Mouse (Mus musculus) forebrain, embryonic 11.5 days (tissue): ENCODE data around the gene Lekr1. TPM values are rescaled to one million over a fixed set of nuclear protein-coding genes. Genes with fewer than 3 reads are reported as not detected.

ENCODE experiments used
- ATAC-seq: fragments of 200-750 bp; cut with Nextera tagmentation; replicated peaks from 2 replicates; pipeline ENCODE4 v1.8.0; 2017; ENCODE audit warnings: moderate TSS enrichment; ENCODE audit not compliant: low FRiP score
- DNase-seq: peaks from one replicate; pipeline ENCODE4 v3.0.0-alpha.2; 2017; ENCODE audit warnings: low spot score
- H3K27ac ChIP-seq: fragments of 300-500 bp; sonication (generic); 2 replicates; pipeline ENCODE4 v1.5.1; 2014; ENCODE audit warnings: low read depth, low read length
- H3K27me3 ChIP-seq: fragments of 300-500 bp; sonication (generic); 2 replicates; pipeline ENCODE4 v1.6.1; 2014; ENCODE audit warnings: mild to moderate bottlenecking, low read length, mixed read lengths; ENCODE audit not compliant: control insufficient read depth, insufficient read depth
- H3K36me3 ChIP-seq: fragments of 300-500 bp; sonication (generic); 2 replicates; pipeline ENCODE4 v1.6.1; 2014; ENCODE audit warnings: mild to moderate bottlenecking, low read length, moderate library complexity, mixed read lengths; ENCODE audit not compliant: control insufficient read depth, insufficient read depth
- H3K4me1 ChIP-seq: fragments of 300-500 bp; sonication (generic); replicated peaks from 2 replicates; pipeline ENCODE4 v1.6.1; 2014; ENCODE audit warnings: low read length, mixed read lengths; ENCODE audit not compliant: control insufficient read depth, insufficient read depth
- H3K4me2 ChIP-seq: fragments of 300-500 bp; sonication (generic); 2 replicates; pipeline ENCODE4 v1.6.1; 2014; ENCODE audit warnings: low read depth, mild to moderate bottlenecking, low read length, moderate library complexity, mixed read lengths; ENCODE audit not compliant: severe bottlenecking
- H3K4me3 ChIP-seq: fragments of 300-500 bp; sonication (generic); 2 replicates; pipeline ENCODE4 v1.5.1; 2014; ENCODE audit warnings: low read depth, low read length
- H3K9ac ChIP-seq: fragments of 300-500 bp; sonication (generic); 2 replicates; pipeline ENCODE4 v1.6.1; 2014; ENCODE audit warnings: low read length
- H3K9me3 ChIP-seq: fragments of 300-500 bp; sonication (generic); 2 replicates; pipeline ENCODE4 v1.6.1; 2016; ENCODE audit warnings: low read length, mixed read lengths; ENCODE audit not compliant: control insufficient read depth
- WGBS: fragments of 180-500 bp; shearing (Covaris S2); extraction: QIAGEN DNeasy Blood & Tissue Kit; methylation state at CpG from one replicate; pipeline ENCODE4 v1.1.7; 2014; 5-methylcytosine and 5-hydroxymethylcytosine counted together
- polyA plus RNA-seq: library from polyadenylated mRNA; unstranded; fragments of >200 nt; fragmentation: Nextera tagmentation; extraction: Ambion mirVana; gene quantifications from 2 replicates; pipeline ENCODE4 v1.2.1, GENCODE M21; 2014

Gene Lekr1
- polyA plus RNA-seq, 1 experiment from 2014 or later: 6.4 TPM

DNA sequence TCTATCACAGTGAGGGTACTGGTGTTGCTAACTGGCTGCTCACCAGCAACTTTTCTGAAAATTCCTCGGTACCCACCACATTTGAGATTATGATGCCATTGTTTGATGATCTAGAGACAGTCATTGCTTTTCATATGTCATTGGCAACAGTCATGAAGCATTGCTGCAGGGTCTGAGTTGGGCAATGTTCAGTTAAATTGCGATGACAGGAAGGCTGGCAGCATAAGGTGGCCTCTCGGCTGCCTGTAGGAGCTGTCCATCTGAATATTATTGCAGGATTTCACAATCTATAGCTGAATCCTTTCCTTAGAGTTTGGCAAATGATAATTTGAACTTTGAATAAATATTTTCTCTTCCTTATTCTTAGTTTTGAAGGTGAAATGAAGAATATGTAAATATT, 48.3 kb downstream of the Lekr1 start:
- Histone ChIP-seq H3K36me3 (no peaks in the 10 kb centered on the region), H3K4me1 (no peaks in the 10 kb centered on the region), H3K4me3 (no peak overlapping the region), H3K9me3 (no peaks in the 10 kb centered on the region), H3K9ac (no peak overlapping the region), H3K4me2 (no peak overlapping the region), H3K27me3 (no peaks in the 10 kb centered on the region), H3K27ac (no peak overlapping the region)
- WGBS: 92% methylated on average over 3 of the region's 3 CpGs
- no peak for DNase-seq
- no peak for ATAC-seq

DNA sequence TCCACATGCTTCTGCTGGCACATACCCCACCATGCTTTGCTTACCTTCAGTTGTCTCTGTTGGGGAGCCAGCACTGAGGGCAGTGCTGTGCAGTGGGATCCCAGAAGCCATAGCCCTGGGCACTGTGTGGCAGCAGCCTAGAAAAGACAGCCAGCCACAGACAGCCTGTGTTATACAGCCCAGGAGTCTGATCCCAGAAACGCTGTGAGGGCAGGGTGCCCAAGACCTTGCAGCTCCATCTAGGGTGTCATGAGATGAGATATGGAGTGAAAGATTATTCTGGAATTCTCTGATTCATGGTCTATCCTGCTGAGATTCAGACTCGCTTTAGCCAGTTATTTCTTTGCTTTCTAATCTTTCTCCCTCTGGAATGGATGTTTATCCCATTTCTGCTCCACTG, 51.4 kb downstream of the Lekr1 start:
- no peaks in the 10 kb centered on the region for H3K4me1 ChIP-seq
- DNase-seq: no peak

DNA sequence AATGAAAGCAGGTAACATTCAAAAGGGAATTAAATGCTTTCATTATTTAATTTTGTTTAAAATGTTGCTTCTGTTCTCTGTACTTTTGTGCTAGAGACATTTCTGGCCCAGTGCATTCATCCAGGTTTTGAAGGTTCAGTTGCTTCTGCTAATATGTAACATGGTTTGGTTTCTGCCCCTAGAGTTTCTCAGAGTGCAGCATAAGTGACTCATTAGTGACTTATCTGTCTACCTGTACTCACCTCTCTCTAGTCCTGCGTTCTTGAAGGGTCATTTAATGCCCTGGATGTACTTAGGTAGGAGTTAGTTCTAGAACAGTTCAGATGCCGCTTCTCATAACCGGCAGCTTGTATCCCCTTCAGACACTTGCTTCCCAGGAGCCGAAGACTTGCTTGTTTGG, 56.9 kb downstream of the Lekr1 start:
- DNase-seq (no peak), ATAC-seq (no peak)
- H3K9ac ChIP-seq: no peak overlapping the region
- no peak overlapping the region for H3K4me2 ChIP-seq
- no peaks in the 10 kb centered on the region for H3K4me1 ChIP-seq
- WGBS: 90% methylated on average over 4 of the region's 4 CpGs
- H3K4me3 ChIP-seq: no peak overlapping the region
- no peaks in the 10 kb centered on the region for H3K9me3 ChIP-seq
- H3K27me3 ChIP-seq: no peaks in the 10 kb centered on the region
- H3K36me3 ChIP-seq: no peaks in the 10 kb centered on the region
- no peak overlapping the region for H3K27ac ChIP-seq

More for the DNA sequence above, 51.4 kb downstream of the Lekr1 start:
- no peak for ATAC-seq
- Histone ChIP-seq H3K4me2 (no peak overlapping the region), H3K4me3 (no peak overlapping the region), H3K9me3 (no peaks in the 10 kb centered on the region), H3K27me3 (no peaks in the 10 kb centered on the region), H3K9ac (no peak overlapping the region), H3K36me3 (no peaks in the 10 kb centered on the region), H3K27ac (no peak overlapping the region)
- 82% methylated on average over 2 of the region's 2 CpGs for WGBS

DNA sequence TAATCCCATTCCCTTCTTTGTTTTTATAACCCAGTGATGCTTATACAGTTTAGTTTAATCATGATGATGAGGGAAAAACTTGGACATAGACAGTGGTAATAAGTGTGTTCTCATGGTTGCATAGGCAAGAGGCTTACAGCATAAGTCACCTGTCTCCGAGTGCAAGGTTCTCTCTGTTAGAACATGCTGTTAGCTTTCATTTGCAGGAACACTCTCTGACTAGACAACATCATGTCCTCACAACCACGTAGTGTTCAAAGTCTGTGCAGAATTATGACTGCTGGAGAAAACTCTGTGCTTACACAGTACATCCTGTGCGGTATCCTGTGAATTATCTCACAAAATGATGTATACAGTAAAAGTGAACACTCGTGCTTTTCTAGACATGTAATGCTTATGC, 57.6 kb downstream of the Lekr1 start:
- Histone ChIP-seq H3K4me3 (no peak overlapping the region), H3K9me3 (no peaks in the 10 kb centered on the region), H3K27ac (no peak overlapping the region), H3K27me3 (no peaks in the 10 kb centered on the region), H3K9ac (no peak overlapping the region), H3K36me3 (no peaks in the 10 kb centered on the region), H3K4me2 (no peak overlapping the region), H3K4me1 (no peaks in the 10 kb centered on the region)
- DNase-seq (no peak), ATAC-seq (no peak)
- WGBS: 88% methylated on average over 4 of the region's 4 CpGs

DNA sequence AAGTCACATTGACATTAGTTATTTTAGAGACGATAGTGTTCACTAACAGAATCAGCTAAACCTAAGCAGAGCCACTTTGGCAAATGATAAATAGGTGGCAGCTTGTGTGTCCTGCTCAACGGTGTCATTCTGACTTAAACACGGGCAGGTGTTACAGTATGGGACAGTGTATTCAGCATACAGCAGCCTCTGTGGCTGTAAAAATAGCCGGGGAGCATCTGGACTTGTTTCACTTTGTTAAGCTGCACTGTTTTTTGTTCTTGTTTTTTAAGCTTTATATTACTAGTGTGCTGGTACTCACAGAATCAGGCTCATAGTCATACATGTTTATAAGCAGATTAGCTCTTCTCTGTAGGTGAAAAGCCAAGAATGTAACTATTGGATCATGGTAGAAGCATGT, 71.8 kb downstream of the Lekr1 start:
- Histone ChIP-seq H3K4me2 (no peak overlapping the region), H3K4me3 (no peak overlapping the region), H3K9me3 (no peaks in the 10 kb centered on the region), H3K4me1 (no peaks in the 10 kb centered on the region), H3K9ac (no peak overlapping the region), H3K27ac (no peak overlapping the region), H3K27me3 (no peaks in the 10 kb centered on the region), H3K36me3 (no peaks in the 10 kb centered on the region)
- WGBS: 85% methylated on average over 4 of the region's 4 CpGs
- DNase-seq (no peak), ATAC-seq (no peak)

DNA sequence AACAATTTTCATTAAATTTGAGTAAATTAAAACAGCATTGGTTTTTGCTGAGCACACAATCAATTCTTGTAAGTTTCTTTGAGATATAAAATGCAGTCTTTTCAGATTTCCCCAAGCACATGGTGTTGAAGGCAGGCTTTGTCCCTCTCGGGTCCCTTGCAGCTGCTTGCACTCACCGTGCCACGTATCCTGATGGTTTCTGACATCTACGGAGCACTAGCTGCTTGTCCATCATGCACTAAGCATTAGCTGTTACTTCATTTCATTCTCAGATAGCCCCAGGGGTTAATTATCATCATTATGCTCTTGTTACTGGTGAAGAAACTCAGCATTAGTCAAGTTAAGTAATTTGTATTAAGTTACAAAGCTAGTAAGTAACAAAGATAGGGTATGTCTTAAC, 78.9 kb downstream of the Lekr1 start:
- Histone ChIP-seq H3K36me3 (no peaks in the 10 kb centered on the region), H3K4me2 (no peak overlapping the region), H3K27me3 (no peaks in the 10 kb centered on the region), H3K9ac (no peak overlapping the region), H3K27ac (no peak overlapping the region), H3K4me3 (no peak overlapping the region), H3K9me3 (no peaks in the 10 kb centered on the region), H3K4me1 (no peaks in the 10 kb centered on the region)
- WGBS: 42% methylated on average over 4 of the region's 4 CpGs
- no peak for ATAC-seq
- DNase-seq: no peak

DNA sequence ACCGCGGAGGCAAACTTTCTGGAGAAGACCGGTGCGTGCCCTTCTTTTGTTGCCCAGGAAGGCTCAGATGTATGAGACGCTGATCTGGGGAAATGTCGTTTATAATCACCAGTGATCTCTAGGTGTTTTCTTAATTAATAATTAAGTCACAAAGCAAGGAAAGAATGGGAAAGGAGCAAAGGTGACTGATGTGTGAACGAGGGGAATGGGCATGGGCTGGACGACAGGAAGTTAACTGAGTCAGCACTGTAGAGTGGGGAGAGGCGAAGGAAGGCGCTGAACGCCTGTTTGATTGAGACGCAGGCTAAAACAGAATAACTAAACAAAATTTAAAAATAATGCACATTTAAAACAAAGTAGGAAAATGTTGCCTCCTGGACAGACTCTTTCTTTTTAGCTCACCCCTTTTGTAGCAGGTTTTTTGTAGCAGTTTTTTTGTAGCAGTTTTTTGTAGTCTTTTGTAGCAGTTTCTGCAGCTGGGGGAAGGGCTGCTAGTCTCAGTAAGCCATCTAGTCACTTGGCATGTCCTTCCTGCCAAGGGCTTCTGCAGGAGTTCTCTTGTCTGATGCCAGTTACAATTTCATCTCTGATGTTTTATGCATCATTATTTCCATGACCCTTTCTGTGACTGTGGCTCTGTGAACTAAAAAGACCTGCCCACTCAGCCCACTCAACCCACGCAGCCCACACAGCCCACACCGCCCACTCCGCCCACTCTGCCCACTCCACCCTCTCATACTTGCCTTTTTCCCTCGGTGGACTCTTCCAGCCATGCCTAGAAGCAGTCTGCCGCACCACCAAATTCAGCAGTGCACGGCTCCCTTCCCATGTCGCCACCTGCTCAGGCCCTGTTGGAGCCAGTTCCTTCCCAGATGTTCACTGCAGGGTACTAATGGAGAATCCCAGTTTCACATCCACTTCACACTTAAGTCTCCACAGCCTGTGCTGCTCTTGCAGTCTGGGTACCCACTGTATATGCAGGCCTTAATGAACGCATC, 98.8 kb downstream of the Lekr1 start:
- ATAC-seq: no peak; the same call in 1 of the 2 replicates
- H3K4me3 ChIP-seq: no peak overlapping the region
- H3K27me3 ChIP-seq: no peaks in the 10 kb centered on the region
- DNase-seq: no peak
- no peak overlapping the region for H3K4me2 ChIP-seq
- no peaks in the 10 kb centered on the region for H3K36me3 ChIP-seq
- no peaks in the 10 kb centered on the region for H3K9me3 ChIP-seq
- 76% methylated on average over 20 of the region's 20 CpGs for WGBS
- no peak overlapping the region for H3K9ac ChIP-seq
- no peak overlapping the region for H3K27ac ChIP-seq
- H3K4me1 ChIP-seq: no peaks in the 10 kb centered on the region; the same call in 1 of the 2 replicates

DNA sequence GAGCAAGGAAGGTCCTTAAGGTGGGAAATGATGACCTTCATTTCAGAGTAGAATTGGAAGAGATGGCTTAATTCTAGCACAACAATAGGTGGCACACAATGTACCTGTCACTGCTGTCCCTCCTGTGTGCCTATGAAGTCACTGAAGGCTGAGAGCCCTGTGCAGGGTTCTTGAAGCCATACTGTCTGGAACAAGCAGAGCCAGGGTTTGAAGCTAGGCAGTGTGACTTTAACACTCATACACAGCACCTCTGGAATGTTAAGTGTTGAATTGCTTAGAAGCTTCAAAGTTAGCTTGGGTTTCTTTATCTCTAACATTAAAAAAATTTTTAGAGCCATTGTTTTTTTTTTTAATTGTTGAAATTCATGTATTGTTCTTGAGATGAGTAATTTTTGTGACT, 100.4 kb downstream of the Lekr1 start:
- Histone ChIP-seq H3K27ac (peak overlapping the region; percentile 3; the same call in 1 of the 2 replicates), H3K4me1 (no peaks in the 10 kb centered on the region; the same call in 1 of the 2 replicates), H3K36me3 (no peaks in the 10 kb centered on the region), H3K27me3 (no peaks in the 10 kb centered on the region), H3K9me3 (no peaks in the 10 kb centered on the region), H3K9ac (no peak overlapping the region), H3K4me2 (no peak overlapping the region), H3K4me3 (no peak overlapping the region)
- DNase-seq: no peak
- no peak; the same call in 1 of the 2 replicates for ATAC-seq
